Mouse (Mus musculus) forebrain, embryonic 12.5 days (tissue): ENCODE results near the gene Trim69. TPM values are rescaled to one million over a fixed set of nuclear protein-coding genes. Genes with fewer than 3 reads are reported as not detected.

Experiments
- ATAC-seq: fragments of 200-750 bp; cut with Nextera tagmentation; 2 replicates; pipeline ENCODE4 v1.8.0; 2017; ENCODE audit warnings: moderate TSS enrichment; ENCODE audit not compliant: low FRiP score
- H3K27ac ChIP-seq: fragments of 300-500 bp; sonication (generic); 2 replicates; pipeline ENCODE4 v1.5.1; 2016; ENCODE audit warnings: mild to moderate bottlenecking
- H3K27me3 ChIP-seq: fragments of 300-500 bp; sonication (generic); 2 replicates; pipeline ENCODE4 v1.6.1; 2016; ENCODE audit warnings: mild to moderate bottlenecking
- H3K36me3 ChIP-seq: fragments of 300-500 bp; sonication (generic); replicated peaks from 2 replicates; pipeline ENCODE4 v1.6.1; 2016; ENCODE audit warnings: mild to moderate bottlenecking
- H3K4me1 ChIP-seq: fragments of 300-500 bp; sonication (generic); 2 replicates; pipeline ENCODE4 v1.6.1; 2016
- H3K4me2 ChIP-seq: fragments of 300-500 bp; sonication (generic); 2 replicates; pipeline ENCODE4 v1.6.1; 2016; ENCODE audit warnings: mild to moderate bottlenecking, moderate library complexity
- H3K4me3 ChIP-seq: fragments of 300-500 bp; sonication (generic); replicated peaks from 2 replicates; pipeline ENCODE4 v1.5.1; 2016; ENCODE audit warnings: mild to moderate bottlenecking
- H3K9ac ChIP-seq: fragments of 300-500 bp; sonication (generic); 2 replicates; pipeline ENCODE4 v1.6.1; 2016; ENCODE audit warnings: mild to moderate bottlenecking
- H3K9me3 ChIP-seq: fragments of 300-500 bp; sonication (generic); 2 replicates; pipeline ENCODE4 v1.6.1; 2016
- WGBS: fragments of 180-500 bp; shearing (Covaris S2); methylation state at CpG from one replicate; pipeline ENCODE4 v1.1.7; 2016; 5-methylcytosine and 5-hydroxymethylcytosine counted together
- polyA plus RNA-seq: library from polyadenylated mRNA; unstranded; fragments of >200 nt; fragmentation: Nextera tagmentation; extraction: Ambion mirVana; gene quantifications from 2 replicates; pipeline ENCODE4 v1.2.1, GENCODE M21; 2016

Gene Trim69
- not detected in 2 replicates for polyA plus RNA-seq

GRCm38 (mm10) chr2:122160680-122161079, at the start of gene Trim69:
TSS of gene Trim69 (plus strand) at chr2:122160700.
- 48% methylated on average over 2 of the region's 2 CpGs for WGBS
- Histone ChIP-seq H3K4me1 (no peaks in the 10 kb centered on the region), H3K27me3 (no peaks in the 10 kb centered on the region), H3K36me3 (no peaks in the 10 kb centered on the region), H3K9me3 (no peaks in the 10 kb centered on the region), H3K9ac (no peak within 1 kb of the TSS), H3K4me3 (no peak within 1 kb of the TSS), H3K4me2 (no peak within 1 kb of the TSS), H3K27ac (no peak within 1 kb of the TSS)
- peak; percentile 61; the same call in 1 of the 2 replicates for ATAC-seq

GRCm38 (mm10) chr2:122116888-122117287, 43.6 kb upstream of the Trim69 start:
- H3K9ac ChIP-seq: peak overlapping the region; percentile 88; the same call in 1 of the 2 replicates
- peak overlapping the region; percentile 65 for H3K4me2 ChIP-seq
- peaks cover 13% of the 10 kb centered on the region for H3K36me3 ChIP-seq
- no peaks in the 10 kb centered on the region for H3K27me3 ChIP-seq
- H3K4me3 ChIP-seq: no peak overlapping the region
- ATAC-seq: no peak
- H3K4me1 ChIP-seq: peaks cover 12% of the 10 kb centered on the region
- H3K9me3 ChIP-seq: no peaks in the 10 kb centered on the region
- no peak overlapping the region for H3K27ac ChIP-seq
- WGBS: 86% methylated on average over 2 of the region's 2 CpGs

GRCm38 (mm10) chr2:122117961-122118958, 42.2 kb upstream of the Trim69 start, which contains the start of gene Spg11:
TSS of gene Spg11 (minus strand) at chr2:122118386.
- Histone ChIP-seq H3K27ac (peak within 1 kb of the TSS; percentile 98), H3K9ac (peak within 1 kb of the TSS; percentile 88), H3K4me2 (peak within 1 kb of the TSS; percentile 65), H3K9me3 (no peaks in the 10 kb centered on the region), H3K4me1 (peaks cover 12% of the 10 kb centered on the region), H3K4me3 (peak within 1 kb of the TSS; percentile 91), H3K36me3 (peaks cover 8% of the 10 kb centered on the region; the same call in 1 of the 2 replicates), H3K27me3 (no peaks in the 10 kb centered on the region)
- WGBS: under 1% methylated on average over 47 of the region's 47 CpGs
- peak; percentile 100 for ATAC-seq

- H3K27ac ChIP-seq: no peak overlapping the region
- no peak overlapping the region for H3K9ac ChIP-seq
- no peak overlapping the region for H3K4me3 ChIP-seq
- WGBS: 57% methylated on average over 12 of the region's 12 CpGs
- no peaks in the 10 kb centered on the region for H3K4me1 ChIP-seq
- H3K36me3 ChIP-seq: no peaks in the 10 kb centered on the region
- no peak overlapping the region for H3K4me2 ChIP-seq
- no peak for ATAC-seq
- no peaks in the 10 kb centered on the region for H3K27me3 ChIP-seq
- H3K9me3 ChIP-seq: no peaks in the 10 kb centered on the region
Measured at GRCm38 (mm10) chr2:122125680-122126572, 34.6 kb upstream of the Trim69 start.

GRCm38 (mm10) chr2:122126765-122127347, 33.6 kb upstream of the Trim69 start:
- ATAC-seq: no peak
- Histone ChIP-seq H3K27ac (no peak overlapping the region), H3K4me3 (no peak overlapping the region), H3K4me1 (no peaks in the 10 kb centered on the region), H3K9me3 (no peaks in the 10 kb centered on the region), H3K9ac (no peak overlapping the region), H3K36me3 (no peaks in the 10 kb centered on the region), H3K27me3 (no peaks in the 10 kb centered on the region), H3K4me2 (no peak overlapping the region)
- WGBS: 45% methylated on average over 5 of the region's 5 CpGs

GRCm38 (mm10) chr2:122127635-122128034, 32.9 kb upstream of the Trim69 start:
- H3K36me3 ChIP-seq: no peaks in the 10 kb centered on the region
- no peaks in the 10 kb centered on the region for H3K27me3 ChIP-seq
- no peaks in the 10 kb centered on the region for H3K9me3 ChIP-seq
- no peak overlapping the region for H3K27ac ChIP-seq
- H3K4me1 ChIP-seq: no peaks in the 10 kb centered on the region
- ATAC-seq: no peak
- H3K4me2 ChIP-seq: no peak overlapping the region
- H3K9ac ChIP-seq: no peak overlapping the region
- 93% methylated on average over 4 of the region's 4 CpGs for WGBS
- no peak overlapping the region for H3K4me3 ChIP-seq

GRCm38 (mm10) chr2:122132078-122132477, 28.4 kb upstream of the Trim69 start:
- Histone ChIP-seq H3K9ac (no peak overlapping the region), H3K4me3 (no peak overlapping the region), H3K4me2 (no peak overlapping the region), H3K4me1 (no peaks in the 10 kb centered on the region), H3K27ac (no peak overlapping the region), H3K27me3 (no peaks in the 10 kb centered on the region), H3K9me3 (no peaks in the 10 kb centered on the region), H3K36me3 (no peaks in the 10 kb centered on the region)
- WGBS: 95% methylated on average over 2 of the region's 2 CpGs
- no peak for ATAC-seq

GRCm38 (mm10) chr2:122132618-122133017, 27.9 kb upstream of the Trim69 start:
- no peaks in the 10 kb centered on the region for H3K27me3 ChIP-seq
- ATAC-seq: no peak
- WGBS: 92% methylated on average over 2 of the region's 2 CpGs
- no peak overlapping the region for H3K9ac ChIP-seq
- no peaks in the 10 kb centered on the region for H3K4me1 ChIP-seq
- no peaks in the 10 kb centered on the region for H3K36me3 ChIP-seq
- no peaks in the 10 kb centered on the region for H3K9me3 ChIP-seq
- no peak overlapping the region for H3K4me2 ChIP-seq
- no peak overlapping the region for H3K4me3 ChIP-seq
- no peak overlapping the region for H3K27ac ChIP-seq

- Histone ChIP-seq H3K27me3 (no peaks in the 10 kb centered on the region), H3K4me2 (no peak overlapping the region), H3K9me3 (no peaks in the 10 kb centered on the region), H3K36me3 (no peaks in the 10 kb centered on the region), H3K9ac (no peak overlapping the region), H3K4me1 (no peaks in the 10 kb centered on the region), H3K27ac (no peak overlapping the region), H3K4me3 (no peak overlapping the region)
- no peak for ATAC-seq
- WGBS: 71% methylated on average over 5 of the region's 5 CpGs
Measured at GRCm38 (mm10) chr2:122137839-122138465, 22.5 kb upstream of the Trim69 start.

- ATAC-seq: no peak
- no peaks in the 10 kb centered on the region for H3K4me1 ChIP-seq
- H3K4me3 ChIP-seq: no peak overlapping the region
- H3K36me3 ChIP-seq: no peaks in the 10 kb centered on the region
- H3K27ac ChIP-seq: no peak overlapping the region
- H3K27me3 ChIP-seq: no peaks in the 10 kb centered on the region; the same call in 1 of the 2 replicates
- H3K9me3 ChIP-seq: no peaks in the 10 kb centered on the region
- H3K4me2 ChIP-seq: no peak overlapping the region
- WGBS: 88% methylated on average over 2 of the region's 2 CpGs
- H3K9ac ChIP-seq: no peak overlapping the region
Measured at GRCm38 (mm10) chr2:122140815-122141214, 19.7 kb upstream of the Trim69 start.

GRCm38 (mm10) chr2:122141332-122141967, 19.1 kb upstream of the Trim69 start:
- Histone ChIP-seq H3K27me3 (no peaks in the 10 kb centered on the region; the same call in 1 of the 2 replicates), H3K4me2 (no peak overlapping the region), H3K9me3 (no peaks in the 10 kb centered on the region), H3K27ac (no peak overlapping the region), H3K4me3 (no peak overlapping the region), H3K9ac (no peak overlapping the region), H3K36me3 (no peaks in the 10 kb centered on the region), H3K4me1 (no peaks in the 10 kb centered on the region)
- 81% methylated on average over 5 of the region's 5 CpGs for WGBS
- ATAC-seq: no peak
